Mouse (Mus musculus): ENCODE results near the gene Trim61. TPM values are rescaled to one million over a fixed set of nuclear protein-coding genes. Genes with fewer than 3 reads are reported as not detected.

Trim61 gene
- not detected in 2 replicates for polyA plus RNA-seq (2015; fragmentation: Nextera tagmentation; extraction: Ambion mirVana)

DNA sequence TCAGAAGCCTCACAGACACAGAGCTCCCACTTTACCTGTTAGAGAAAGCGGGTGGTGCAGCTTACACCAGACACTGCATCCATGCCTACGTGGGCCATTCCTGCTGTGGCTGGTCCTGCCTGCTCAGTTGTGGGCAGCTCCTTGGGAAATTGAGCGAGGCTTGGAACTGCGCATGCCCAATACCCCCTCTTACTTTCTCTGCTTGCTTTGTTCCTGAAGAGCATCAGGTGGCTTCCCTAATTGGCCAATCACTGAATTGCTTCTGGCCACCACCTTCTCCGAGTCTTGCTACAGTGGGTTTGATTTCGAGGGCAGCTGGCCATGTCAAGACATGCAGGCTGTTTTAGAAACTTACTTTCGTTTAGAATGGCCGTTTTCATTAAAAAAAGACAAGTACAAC, at the start of gene Trim61, which contains the start of gene Trim60:
Trim61 (minus strand) TSS at position 101 of the 400 bp plus-strand sequence.
Trim60 (minus strand) TSS at position 162 of the 400 bp plus-strand sequence.
- Histone ChIP-seq H3K9ac (no peak within 1 kb of the TSS), H3K4me2 (no peak within 1 kb of the TSS), H3K4me1 (replicated peaks) (no peaks in the 10 kb centered on the region), H3K36me3 (no peaks in the 10 kb centered on the region), H3K9me3 (no peaks in the 10 kb centered on the region), H3K27ac (replicated peaks) (no peak within 1 kb of the TSS), H3K4me3 (no peak within 1 kb of the TSS), H3K27me3 (no peaks in the 10 kb centered on the region)
- WGBS = 89% methylated on average over 8 of the region's 8 CpGs
- no peak for ATAC-seq (ENCODE audit: low FRiP score, low read depth)

DNA sequence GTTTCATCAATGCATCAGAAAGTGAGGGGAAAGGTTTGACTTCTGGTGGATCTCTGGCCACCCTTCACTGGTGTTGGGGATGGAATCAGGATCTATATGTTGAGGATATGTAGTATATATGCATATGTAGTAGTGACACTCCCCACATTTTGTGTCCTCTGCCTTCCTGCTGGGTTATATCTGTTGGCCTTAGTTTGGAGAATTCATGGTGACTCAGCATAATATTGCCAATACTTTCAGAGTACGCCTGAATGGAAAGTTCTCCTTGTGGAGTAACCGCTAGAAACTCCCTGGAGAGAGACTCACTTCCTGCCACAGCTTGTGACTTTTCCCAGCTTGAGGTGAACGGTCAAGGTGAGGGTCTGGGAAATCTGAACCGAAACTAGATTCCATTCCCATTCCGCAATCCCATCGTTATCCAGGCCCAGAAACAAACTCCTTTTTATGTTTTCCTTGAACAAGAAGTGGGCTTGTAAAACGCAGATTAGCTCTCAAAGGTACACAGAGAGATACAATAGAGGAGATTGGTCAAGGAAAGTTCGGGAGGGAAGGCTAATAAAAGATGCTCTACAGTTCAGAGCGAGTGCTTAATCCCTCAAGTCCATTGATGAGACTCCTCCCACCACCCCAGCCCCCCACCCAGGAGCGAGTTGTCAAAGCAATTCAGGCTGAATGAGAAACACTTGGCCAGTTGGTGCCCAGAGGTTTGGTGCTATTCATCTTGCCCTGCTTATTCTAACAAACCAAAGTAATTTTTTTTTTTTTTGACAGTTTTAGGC, 49.6 kb upstream of the Trim61 start:
- H3K27ac ChIP-seq (replicated peaks) = no peak overlapping the region
- H3K4me3 ChIP-seq = no peak overlapping the region
- H3K36me3 ChIP-seq = no peaks in the 10 kb centered on the region
- H3K27me3 ChIP-seq = no peaks in the 10 kb centered on the region
- no peak for ATAC-seq (ENCODE audit: low FRiP score, low read depth)
- 0 out of 2 replicates have a peak overlapping the region, but pooled peaks have one; percentile 11 for H3K4me2 ChIP-seq
- no peaks in the 10 kb centered on the region for H3K9me3 ChIP-seq
- no peak overlapping the region for H3K9ac ChIP-seq
- H3K4me1 ChIP-seq (replicated peaks) = no peaks in the 10 kb centered on the region
- WGBS = 34% methylated on average over 10 of the region's 10 CpGs

- no peak overlapping the region for H3K4me2 ChIP-seq
- no peaks in the 10 kb centered on the region for H3K4me1 ChIP-seq (replicated peaks)
- H3K9ac ChIP-seq = no peak overlapping the region
- no peaks in the 10 kb centered on the region for H3K36me3 ChIP-seq
- WGBS = 98% methylated on average over 4 of the region's 4 CpGs
- H3K27ac ChIP-seq (replicated peaks) = no peak overlapping the region
- no peaks in the 10 kb centered on the region for H3K27me3 ChIP-seq
- ATAC-seq (ENCODE audit: low FRiP score, low read depth) = no peak
- no peaks in the 10 kb centered on the region for H3K9me3 ChIP-seq
- H3K4me3 ChIP-seq = no peak overlapping the region
These were observed 48.7 kb upstream of the Trim61 start for GRCm38 (mm10) chr8:65067031-65067430.

DNA sequence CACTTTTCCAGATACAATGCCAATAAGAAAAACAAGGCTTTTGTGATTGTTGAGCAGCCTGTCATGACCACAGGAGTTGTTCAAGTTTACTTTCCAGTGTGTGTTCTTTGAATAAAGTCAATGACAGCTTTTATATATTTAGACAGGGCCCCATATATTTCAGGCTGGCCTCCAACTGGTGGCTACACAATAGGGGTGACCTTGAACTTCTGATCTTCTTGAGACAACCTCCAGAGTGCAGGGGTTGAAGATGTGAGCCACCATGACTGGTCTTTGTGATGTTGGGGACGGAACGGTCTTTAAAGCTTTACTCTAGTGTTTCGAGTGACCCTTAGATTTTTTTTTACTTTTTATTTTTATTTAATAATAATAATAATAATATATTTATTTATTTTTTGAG, 47.3 kb upstream of the Trim61 start:
- 92% methylated on average over 3 of the region's 3 CpGs for WGBS
- H3K4me3 ChIP-seq = no peak overlapping the region
- H3K9me3 ChIP-seq = no peaks in the 10 kb centered on the region
- H3K36me3 ChIP-seq = no peaks in the 10 kb centered on the region
- no peak overlapping the region for H3K4me2 ChIP-seq
- ATAC-seq (ENCODE audit: low FRiP score, low read depth) = no peak
- H3K4me1 ChIP-seq (replicated peaks) = no peaks in the 10 kb centered on the region
- H3K9ac ChIP-seq = no peak overlapping the region
- no peaks in the 10 kb centered on the region for H3K27me3 ChIP-seq
- H3K27ac ChIP-seq (replicated peaks) = no peak overlapping the region

DNA sequence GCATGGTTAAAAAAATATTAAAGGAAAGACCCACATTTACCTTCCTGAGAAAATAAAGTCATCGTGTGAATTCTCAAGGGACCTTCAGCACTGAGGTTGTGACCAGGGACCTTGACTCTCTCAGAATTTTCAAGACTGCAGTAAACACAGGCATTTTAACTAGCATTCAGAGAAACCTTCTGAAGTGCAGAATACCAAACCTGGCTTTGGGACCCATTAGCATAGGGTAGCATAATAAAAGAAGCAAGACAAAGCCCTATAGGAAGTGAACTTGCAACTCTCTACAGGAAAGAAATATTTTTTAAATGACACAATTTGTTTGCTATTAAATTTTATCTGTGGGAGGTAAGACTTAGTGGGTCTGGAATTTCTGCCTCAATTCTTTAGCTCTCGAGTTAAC, 45.7 kb upstream of the Trim61 start:
- Histone ChIP-seq H3K4me3 (no peak overlapping the region), H3K9ac (no peak overlapping the region), H3K27ac (replicated peaks) (no peak overlapping the region), H3K4me1 (replicated peaks) (no peaks in the 10 kb centered on the region), H3K36me3 (no peaks in the 10 kb centered on the region), H3K4me2 (no peak overlapping the region), H3K27me3 (no peaks in the 10 kb centered on the region), H3K9me3 (no peaks in the 10 kb centered on the region)
- 47% methylated on average over 2 of the region's 2 CpGs for WGBS
- ATAC-seq (ENCODE audit: low FRiP score, low read depth) = no peak

DNA sequence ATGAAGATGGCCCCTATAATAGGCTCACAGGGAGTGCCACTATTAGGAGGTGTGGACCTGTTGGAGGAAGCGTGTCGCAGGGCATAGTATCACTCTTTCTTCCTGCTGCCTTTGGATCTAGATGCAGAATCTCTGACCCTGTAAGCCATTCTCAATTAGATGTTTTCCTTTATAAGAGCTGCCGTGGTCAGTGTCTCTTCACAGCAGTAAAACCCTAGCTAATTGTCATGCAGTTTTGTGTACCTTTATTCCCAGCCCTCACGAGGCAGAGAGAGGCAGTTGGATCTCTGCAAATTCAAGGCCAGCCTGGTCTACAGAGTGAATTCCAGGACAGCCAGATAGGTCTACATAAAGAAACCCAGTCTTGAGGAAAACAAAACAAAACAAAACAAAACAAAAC, 43.9 kb upstream of the Trim61 start:
- Histone ChIP-seq H3K9ac (no peak overlapping the region), H3K27ac (replicated peaks) (no peak overlapping the region), H3K4me2 (no peak overlapping the region), H3K27me3 (no peaks in the 10 kb centered on the region), H3K9me3 (no peaks in the 10 kb centered on the region), H3K4me3 (no peak overlapping the region), H3K4me1 (replicated peaks) (no peaks in the 10 kb centered on the region), H3K36me3 (no peaks in the 10 kb centered on the region)
- WGBS = 69% methylated on average over 4 of the region's 4 CpGs
- ATAC-seq (ENCODE audit: low FRiP score, low read depth) = no peak

DNA sequence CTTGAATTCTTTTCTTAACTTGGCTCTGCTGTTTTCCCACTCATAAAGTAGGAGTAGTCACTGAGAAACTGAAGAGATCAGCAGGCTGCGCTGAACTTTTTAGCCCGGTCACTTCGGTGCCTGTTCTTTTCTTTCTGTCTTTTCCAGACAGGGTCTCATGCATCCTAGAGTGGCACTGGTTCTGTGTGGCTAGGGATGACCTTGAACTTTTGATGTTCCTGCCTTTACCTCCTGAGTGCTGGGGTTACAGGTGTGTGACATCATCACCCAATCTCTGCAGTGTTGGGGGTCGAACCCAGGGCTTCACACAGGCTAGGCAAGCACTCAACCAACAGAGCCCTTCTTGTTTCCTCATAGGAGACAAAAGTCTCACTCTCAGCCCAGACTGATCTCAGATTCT, 38.4 kb upstream of the Trim61 start:
- Histone ChIP-seq H3K36me3 (no peaks in the 10 kb centered on the region), H3K9me3 (no peaks in the 10 kb centered on the region), H3K4me2 (no peak overlapping the region), H3K4me1 (replicated peaks) (no peaks in the 10 kb centered on the region), H3K4me3 (no peak overlapping the region), H3K27me3 (no peaks in the 10 kb centered on the region), H3K27ac (replicated peaks) (no peak overlapping the region), H3K9ac (no peak overlapping the region)
- WGBS = 90% methylated on average over 4 of the region's 4 CpGs
- no peak for ATAC-seq (ENCODE audit: low FRiP score, low read depth)

DNA sequence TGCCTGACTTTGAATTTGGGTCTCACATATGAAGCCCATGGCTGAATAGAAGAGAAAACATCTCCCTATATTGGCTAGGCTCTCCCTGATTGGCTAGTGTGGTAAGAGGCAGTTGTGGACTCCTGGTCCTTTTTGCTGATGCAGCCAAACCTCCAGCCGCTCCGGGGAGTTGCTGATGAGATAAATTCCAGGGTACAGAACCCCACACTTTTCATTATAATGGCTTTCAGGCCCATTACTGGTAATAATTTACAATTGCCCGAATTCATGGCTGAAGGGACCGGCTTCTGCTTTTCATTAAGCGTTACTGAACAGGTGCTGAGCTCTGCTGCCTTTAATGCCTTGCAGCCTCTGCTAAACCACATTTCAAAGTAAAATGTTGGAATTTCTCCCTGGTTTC, 35.6 kb upstream of the Trim61 start:
- Histone ChIP-seq H3K4me3 (no peak overlapping the region), H3K4me1 (replicated peaks) (no peaks in the 10 kb centered on the region), H3K9ac (no peak overlapping the region), H3K9me3 (no peaks in the 10 kb centered on the region), H3K27ac (replicated peaks) (no peak overlapping the region), H3K36me3 (no peaks in the 10 kb centered on the region), H3K27me3 (no peaks in the 10 kb centered on the region), H3K4me2 (no peak overlapping the region)
- WGBS = 64% methylated on average over 5 of the region's 5 CpGs
- ATAC-seq (ENCODE audit: low FRiP score, low read depth) = peak; percentile 34; the same call in 1 of the 2 replicates

GRCm38 (mm10) chr8:65053554-65053953, 35.2 kb upstream of the Trim61 start:
- Histone ChIP-seq H3K4me2 (no peak overlapping the region), H3K27ac (replicated peaks) (no peak overlapping the region), H3K4me3 (no peak overlapping the region), H3K36me3 (no peaks in the 10 kb centered on the region), H3K27me3 (no peaks in the 10 kb centered on the region), H3K9me3 (no peaks in the 10 kb centered on the region), H3K9ac (no peak overlapping the region), H3K4me1 (replicated peaks) (no peaks in the 10 kb centered on the region)
- 88% methylated on average over 3 of the region's 3 CpGs for WGBS
- no peak for ATAC-seq (ENCODE audit: low FRiP score, low read depth)

GRCm38 (mm10) chr8:65047801-65048200, 29.5 kb upstream of the Trim61 start:
- WGBS = 84% methylated on average over 4 of the region's 4 CpGs
- H3K27me3 ChIP-seq = no peaks in the 10 kb centered on the region
- no peak for ATAC-seq (ENCODE audit: low FRiP score, low read depth)

GRCm38 (mm10) chr8:65047193-65047592, 28.9 kb upstream of the Trim61 start:
- no peaks in the 10 kb centered on the region for H3K4me1 ChIP-seq (replicated peaks)
- H3K9me3 ChIP-seq = no peaks in the 10 kb centered on the region
- no peak overlapping the region for H3K9ac ChIP-seq
- no peak overlapping the region for H3K27ac ChIP-seq (replicated peaks)
- 93% methylated on average over 4 of the region's 4 CpGs for WGBS
- ATAC-seq (ENCODE audit: low FRiP score, low read depth) = no peak
- H3K4me2 ChIP-seq = no peak overlapping the region
- H3K27me3 ChIP-seq = no peaks in the 10 kb centered on the region
- H3K4me3 ChIP-seq = no peak overlapping the region
- no peaks in the 10 kb centered on the region for H3K36me3 ChIP-seq

More at GRCm38 (mm10) chr8:65047801-65048200, 29.5 kb upstream of the Trim61 start:
- H3K4me3 ChIP-seq = no peak overlapping the region
- no peak overlapping the region for H3K4me2 ChIP-seq
- no peaks in the 10 kb centered on the region for H3K4me1 ChIP-seq (replicated peaks)
- no peaks in the 10 kb centered on the region for H3K36me3 ChIP-seq
- no peaks in the 10 kb centered on the region for H3K9me3 ChIP-seq
- H3K9ac ChIP-seq = no peak overlapping the region
- H3K27ac ChIP-seq (replicated peaks) = no peak overlapping the region

DNA sequence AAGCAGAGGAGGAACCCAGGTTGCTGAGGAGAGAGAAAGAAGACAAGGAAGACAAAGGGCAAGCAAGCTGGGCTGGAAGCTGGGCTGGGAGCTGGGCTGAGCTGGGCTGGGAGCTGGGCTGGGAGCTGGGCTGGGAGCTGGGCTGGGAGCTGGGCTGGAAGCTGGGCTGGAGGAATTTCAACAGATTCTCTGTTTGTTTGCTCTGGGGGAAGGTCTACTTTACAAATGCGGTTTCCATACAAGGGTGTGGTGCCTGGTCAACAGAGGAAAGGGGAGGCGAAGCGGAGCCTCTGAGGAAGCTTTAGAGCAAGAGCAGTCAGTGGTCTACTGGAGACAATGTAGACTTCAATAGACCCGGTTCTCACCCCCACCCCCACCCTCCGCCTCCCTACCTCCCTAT, 28.2 kb upstream of the Trim61 start:
- WGBS = 30% methylated on average over 5 of the region's 5 CpGs
- H3K27me3 ChIP-seq = no peaks in the 10 kb centered on the region
- H3K9ac ChIP-seq = no peak overlapping the region
- no peaks in the 10 kb centered on the region for H3K4me1 ChIP-seq (replicated peaks)
- H3K9me3 ChIP-seq = no peaks in the 10 kb centered on the region
- H3K4me2 ChIP-seq = peak overlapping the region; percentile 29; the same call in 1 of the 2 replicates
- no peak overlapping the region for H3K27ac ChIP-seq (replicated peaks)
- no peak for ATAC-seq (ENCODE audit: low FRiP score, low read depth)
- H3K4me3 ChIP-seq = no peak overlapping the region
- no peaks in the 10 kb centered on the region for H3K36me3 ChIP-seq
